Mouse (Mus musculus): Measurements from ENCODE around the gene Pyy. TPM values are rescaled to one million over a fixed set of nuclear protein-coding genes. Genes with fewer than 3 reads are reported as not detected.

The Pyy gene
- total RNA-seq, 2 experiments from 2014 or later: not detected

Other genes with a start within 250 kb of the Pyy start
- gene Meox1, start 213.5 kb downstream of the Pyy start, total RNA-seq (2021): under 1 TPM; 0.28 to 0.74 TPM
- gene Sost, start 140.8 kb downstream of the Pyy start, total RNA-seq (2021): not detected
- gene Cfap97d1, start 123.6 kb downstream of the Pyy start, total RNA-seq (2021): not detected
- gene Dusp3, start 120.8 kb downstream of the Pyy start, total RNA-seq (2021): 100 to 1,000 TPM; 195 to 205 TPM
- gene Mpp3, start 79.4 kb downstream of the Pyy start, total RNA-seq (2021): 10 to 100 TPM; 77.6 to 89.6 TPM
- under 1 TPM in 1 of 2 experiments, not detected in 1; 0.19 TPM for gene Cd300lg, start 66.3 kb downstream of the Pyy start, total RNA-seq (2021)
- gene Mpp2, start 19.3 kb downstream of the Pyy start, total RNA-seq (2021): 100 to 1,000 TPM; 128 to 158 TPM
- not detected for gene Ppy, start 6.5 kb downstream of the Pyy start, total RNA-seq (2021)
- not detected for gene Nags, start 37.7 kb upstream of the Pyy start, total RNA-seq (2021)
- gene Tmem101, start 48.6 kb upstream of the Pyy start, total RNA-seq (2021): 10 to 100 TPM; 24.6 to 25.3 TPM
- gene Lsm12, start 77.5 kb upstream of the Pyy start, total RNA-seq (2021): 10 to 100 TPM; 55.0 to 64.2 TPM
- 10 to 100 TPM; 67.9 to 68.2 TPM for gene G6pc3, start 81.8 kb upstream of the Pyy start, total RNA-seq (2021)
- gene Hdac5, start 122.3 kb upstream of the Pyy start, total RNA-seq (2021): 100 to 1,000 TPM; 298 to 303 TPM
- gene BC030867, start 141.1 kb upstream of the Pyy start, total RNA-seq (2021): 1 to 10 TPM; 1.0 to 2.3 TPM
- 1 to 10 TPM; 2.2 to 2.9 TPM for gene Asb16, start 160.9 kb upstream of the Pyy start, total RNA-seq (2021)
- gene Tmub2, start 177.1 kb upstream of the Pyy start, total RNA-seq (2021): 10 to 100 TPM; 65.1 to 71.0 TPM
- gene Atxn7l3, start 188.8 kb upstream of the Pyy start, total RNA-seq (2021): 100 to 1,000 TPM; 224 to 230 TPM
- 100 to 1,000 TPM; 123 to 140 TPM for gene Ubtf, start 211.9 kb upstream of the Pyy start, total RNA-seq (2021)